12 mouse cellular contexts compared by ENCODE assay signal in the genomic region with DNA sequence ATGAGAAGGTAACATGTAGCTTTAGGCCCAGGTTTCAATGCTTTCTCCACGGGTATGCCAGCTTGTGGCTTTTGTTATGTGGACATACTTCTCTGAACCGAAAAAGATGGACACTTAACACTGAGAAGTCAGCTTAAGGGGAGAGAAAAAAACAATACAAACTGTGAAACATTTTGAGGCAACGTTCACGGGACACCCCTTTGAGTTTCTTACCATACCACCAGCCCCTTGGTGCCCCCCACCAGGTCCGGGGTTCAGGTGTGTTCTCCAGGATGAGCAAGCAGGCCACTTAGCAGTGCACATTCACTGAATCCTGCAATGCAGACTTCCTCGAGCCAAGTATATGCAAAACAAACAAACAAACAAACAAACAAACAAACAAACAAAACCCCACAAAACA. TPM values are rescaled to one million over a fixed set of nuclear protein-coding genes. Genes with fewer than 3 reads are reported as not detected.
DNase-seq lines count a peak whose midpoint lies in the region; ATAC-seq and TF ChIP-seq lines count a peak whose summit lies in the region.
"Had no signal": no experiment of that assay in that cellular context is flagged by ENCODE, and none has a peak within 500 bp of the region (broad histone marks: within the 10 kb centered on the region; RNA-seq: fewer than 3 reads in every experiment).

No protein-coding gene starts in this region.

- H3K4me1 ChIP-seq in heart, embryonic 14.5 days (ENCODE audit: control insufficient read depth in 2 of 2, insufficient read depth in 2 of 2, low read length in 2 of 2), result peaks cover 18 to 33% of the 10 kb centered on the region in 2 experiments
- peaks cover 38% of the 10 kb centered on the region for H3K4me1 ChIP-seq in midbrain, embryonic 10.5 days
- peaks cover 21% of the 10 kb centered on the region for H3K4me1 ChIP-seq in midbrain, embryonic 15.5 days
- H3K4me1 ChIP-seq in forebrain, postnatal 0 days (ENCODE audit: insufficient read depth), result peaks cover 10% of the 10 kb centered on the region
- peaks cover 22% of the 10 kb centered on the region for H3K4me1 ChIP-seq in olfactory bulb, adult 2 months (ENCODE audit: control insufficient read depth, insufficient read depth, low read length)

- peak overlapping the region in 1 of 2 experiments; percentile 86; a peak in 1 of 4 replicates for H3K27ac ChIP-seq in heart, embryonic 14.5 days (replicated peaks in 1 of 2; ENCODE audit: control insufficient read depth in 1 of 2, insufficient read depth in 1 of 2, low read depth in 2 of 2, low read length in 2 of 2)
- H3K27ac ChIP-seq in midbrain, embryonic 10.5 days (replicated peaks), result no peak overlapping the region
- no peak overlapping the region for H3K27ac ChIP-seq in midbrain, embryonic 15.5 days
- H3K27ac ChIP-seq in forebrain, postnatal 0 days (ENCODE audit: low read depth, low read length), result no peak overlapping the region
- peak overlapping the region; percentile 52; the same call in 1 of the 2 replicates for H3K27ac ChIP-seq in olfactory bulb, adult 2 months (ENCODE audit: insufficient read depth, low read depth, low read length)

- 51% methylated on average over 6 of the region's 6 CpGs for WGBS in heart, embryonic 14.5 days
- 66% methylated on average over 6 of the region's 6 CpGs for WGBS in midbrain, embryonic 10.5 days
- 52% methylated on average over 6 of the region's 6 CpGs for WGBS in midbrain, embryonic 15.5 days
- WGBS in forebrain, postnatal 0 days, result 47% methylated on average over 6 of the region's 6 CpGs
- 33% methylated on average over 6 of the region's 6 CpGs for WGBS in olfactory bulb, adult 2 months

- no peak for ATAC-seq in heart, embryonic 14.5 days (ENCODE audit: insufficient number of reproducible peaks, insufficient read depth, low FRiP score, low read depth)
- no peak for ATAC-seq in midbrain, embryonic 15.5 days (replicated peaks)
- no peak for ATAC-seq in forebrain, postnatal 0 days

- H3K4me2 ChIP-seq in heart, embryonic 14.5 days (ENCODE audit: low read length), result peak overlapping the region; percentile 81
- no peak overlapping the region for H3K4me2 ChIP-seq in midbrain, embryonic 15.5 days
- H3K4me2 ChIP-seq in forebrain, postnatal 0 days (ENCODE audit: low read depth), result peak overlapping the region; percentile 74

- peak overlapping the region in 1 of 2 experiments; percentile 42; a peak in 2 of 4 replicates for H3K4me3 ChIP-seq in heart, embryonic 14.5 days (ENCODE audit: control insufficient read depth in 1 of 2, insufficient read depth in 1 of 2, low read depth in 1 of 2, low read length in 2 of 2)
- H3K4me3 ChIP-seq in midbrain, embryonic 10.5 days, result peak overlapping the region; percentile 46
- no peak overlapping the region for H3K4me3 ChIP-seq in midbrain, embryonic 15.5 days
- no peak overlapping the region for H3K4me3 ChIP-seq in forebrain, postnatal 0 days (ENCODE audit: low read depth, low read length)
- H3K4me3 ChIP-seq in olfactory bulb, adult 2 months (ENCODE audit: insufficient read depth, low read depth, low read length), result peak overlapping the region; percentile 21; the same call in 1 of the 2 replicates

- TF ChIP-seq POLR2A in olfactory bulb, adult 2 months (IDR thresholded peaks at IDR 0.05; ENCODE audit: insufficient read depth, low read depth, low read length), result no peak

- DNase-seq in heart, adult 18-20 months, result no peak
- no peak for DNase-seq in midbrain, embryonic 10.5 days (ENCODE audit: low spot score)
- no peak for DNase-seq in forebrain, postnatal 0 days
- DNase-seq in testis, postnatal 14 days (ENCODE audit: low spot score), result no peak
- no peak for DNase-seq in ovary, postnatal 36 days (ENCODE audit: low spot score)

- H3K27me3 ChIP-seq in heart, embryonic 14.5 days (ENCODE audit: control insufficient read depth, insufficient read depth, low read length), result no peaks in the 10 kb centered on the region
- H3K27me3 ChIP-seq in midbrain, embryonic 10.5 days (ENCODE audit: low read depth, poor library complexity, severe bottlenecking), result no peaks in the 10 kb centered on the region
- H3K27me3 ChIP-seq in midbrain, embryonic 15.5 days (replicated peaks), result no peaks in the 10 kb centered on the region
- no peaks in the 10 kb centered on the region for H3K27me3 ChIP-seq in forebrain, postnatal 0 days (ENCODE audit: insufficient read depth, low read length)

- H3K9me3 ChIP-seq in heart, embryonic 14.5 days (ENCODE audit: control insufficient read depth, low read length), result no peaks in the 10 kb centered on the region
- H3K9me3 ChIP-seq in midbrain, embryonic 10.5 days (replicated peaks), result no peaks in the 10 kb centered on the region
- H3K9me3 ChIP-seq in midbrain, embryonic 15.5 days, result no peaks in the 10 kb centered on the region
- no peaks in the 10 kb centered on the region for H3K9me3 ChIP-seq in forebrain, postnatal 0 days (ENCODE audit: low read length)
- H3K9me3 ChIP-seq: G1E had no signal

- no peaks in the 10 kb centered on the region for H3K36me3 ChIP-seq in heart, embryonic 14.5 days (ENCODE audit: control insufficient read depth, insufficient read depth, low read length)
- no peaks in the 10 kb centered on the region for H3K36me3 ChIP-seq in midbrain, embryonic 10.5 days
- H3K36me3 ChIP-seq in midbrain, embryonic 15.5 days (replicated peaks), result no peaks in the 10 kb centered on the region
- no peaks in the 10 kb centered on the region for H3K36me3 ChIP-seq in forebrain, postnatal 0 days (ENCODE audit: insufficient read depth)

- peak overlapping the region; percentile 77 for H3K9ac ChIP-seq in heart, embryonic 14.5 days (ENCODE audit: low read length)
- no peak overlapping the region for H3K9ac ChIP-seq in midbrain, embryonic 15.5 days
- no peak overlapping the region for H3K9ac ChIP-seq in forebrain, postnatal 0 days

- no peak for TF ChIP-seq CTCF in forebrain, postnatal 0 days (IDR thresholded peaks at IDR 0.05; ENCODE audit: low read depth)
- TF ChIP-seq CTCF in olfactory bulb, adult 2 months (IDR thresholded peaks at IDR 0.05; ENCODE audit: insufficient read depth, low read depth, low read length), result no peak

RNA-seq across cellular contexts. Expression of a gene that starts 14.5 kb away (rescaled TPM):
- 46.0 and 49.7 TPM in 2 replicates for polyA plus RNA-seq in heart, embryonic 14.5 days (2014; fragmentation: Nextera tagmentation; extraction: Ambion mirVana)
- 10 to 100 TPM; 37.8 to 42.7 TPM for total RNA-seq in heart, adult 18-20 months (2021)
- 19.7 and 28.5 TPM in 2 replicates for polyA plus RNA-seq in midbrain, embryonic 10.5 days (2016; fragmentation: Nextera tagmentation; extraction: Ambion mirVana)
- 49.6 and 53.3 TPM in 2 replicates for polyA plus RNA-seq in midbrain, embryonic 15.5 days (2015; fragmentation: Nextera tagmentation; extraction: Ambion mirVana)
- total RNA-seq in forebrain, postnatal 0 days (2014; rRNA removed), result 37.0 and 48.4 TPM in 2 replicates
- 42.2 and 48.9 TPM in 2 replicates for polyA plus RNA-seq in forebrain, postnatal 0 days (2015; fragmentation: Nextera tagmentation; extraction: Ambion mirVana)
- polyA plus RNA-seq in olfactory bulb, adult 2 months (2012; ENCODE audit: insufficient read depth, insufficient read length, low replicate concordance, missing spikeins), result not detected in 2 replicates

RNA-seq across cellular contexts. Expression of a gene that starts 46.7 kb away (rescaled TPM):
- not detected in 2 replicates for polyA plus RNA-seq in heart, embryonic 14.5 days (2014; fragmentation: Nextera tagmentation; extraction: Ambion mirVana)
- not detected for total RNA-seq in heart, adult 18-20 months (2021)
- polyA plus RNA-seq in midbrain, embryonic 10.5 days (2016; fragmentation: Nextera tagmentation; extraction: Ambion mirVana), result 2.1 and 4.3 TPM in 2 replicates
- 7.7 TPM in 1 of 2 replicates, not detected in the other for polyA plus RNA-seq in midbrain, embryonic 15.5 days (2015; fragmentation: Nextera tagmentation; extraction: Ambion mirVana)
- not detected in 2 replicates for total RNA-seq in forebrain, postnatal 0 days (2014; rRNA removed)
- polyA plus RNA-seq in forebrain, postnatal 0 days (2015; fragmentation: Nextera tagmentation; extraction: Ambion mirVana), result not detected in 2 replicates
- not detected in 2 replicates for polyA plus RNA-seq in olfactory bulb, adult 2 months (2012; ENCODE audit: insufficient read depth, insufficient read length, low replicate concordance, missing spikeins)
- total RNA-seq: adrenal gland, postnatal 36 days; liver, adult 2 months had no signal
- polyA plus RNA-seq: embryonic facial prominence, embryonic 11.5 days; G1E; liver, adult 2 months had no signal

Comparison
In these comparisons a context has a peak if more than half of its experiments do, and no peak if none do; other contexts are left out.
1. H3K4me3 ChIP-seq: peak in midbrain, embryonic 10.5 days (single experiment) and olfactory bulb, adult 2 months (single experiment); none in midbrain, embryonic 15.5 days (single experiment) and forebrain, postnatal 0 days (single experiment).